Mouse (Mus musculus) thymus, postnatal 25 days (tissue): ENCODE measurements around the gene Slc27a4.

Experiments
- DNase-seq: peaks from one replicate; pipeline ENCODE4 v3.0.0; 2022

Gene Slc27a4

DNA sequence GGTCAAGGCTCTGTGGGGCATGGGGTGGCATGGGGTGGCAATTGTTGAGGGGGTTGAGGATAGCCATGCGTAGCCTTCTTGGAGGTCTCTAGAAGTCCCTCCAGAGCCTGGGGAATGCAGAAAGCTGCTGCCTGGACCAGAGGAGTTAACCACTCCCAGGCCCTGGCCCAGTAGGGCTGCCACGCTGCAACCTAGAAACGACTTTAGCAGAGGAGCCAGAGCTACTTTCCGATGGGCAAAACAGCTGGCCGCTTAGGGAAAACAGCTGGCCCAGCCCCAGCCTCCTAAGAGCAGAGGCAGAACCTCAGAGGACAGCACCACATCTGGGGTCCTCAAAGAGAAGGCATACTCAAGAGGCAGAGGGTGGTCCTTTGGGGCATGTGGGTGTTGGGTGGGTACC is 55.5 kb downstream of the Slc27a4 start:
- no peak for DNase-seq

DNA sequence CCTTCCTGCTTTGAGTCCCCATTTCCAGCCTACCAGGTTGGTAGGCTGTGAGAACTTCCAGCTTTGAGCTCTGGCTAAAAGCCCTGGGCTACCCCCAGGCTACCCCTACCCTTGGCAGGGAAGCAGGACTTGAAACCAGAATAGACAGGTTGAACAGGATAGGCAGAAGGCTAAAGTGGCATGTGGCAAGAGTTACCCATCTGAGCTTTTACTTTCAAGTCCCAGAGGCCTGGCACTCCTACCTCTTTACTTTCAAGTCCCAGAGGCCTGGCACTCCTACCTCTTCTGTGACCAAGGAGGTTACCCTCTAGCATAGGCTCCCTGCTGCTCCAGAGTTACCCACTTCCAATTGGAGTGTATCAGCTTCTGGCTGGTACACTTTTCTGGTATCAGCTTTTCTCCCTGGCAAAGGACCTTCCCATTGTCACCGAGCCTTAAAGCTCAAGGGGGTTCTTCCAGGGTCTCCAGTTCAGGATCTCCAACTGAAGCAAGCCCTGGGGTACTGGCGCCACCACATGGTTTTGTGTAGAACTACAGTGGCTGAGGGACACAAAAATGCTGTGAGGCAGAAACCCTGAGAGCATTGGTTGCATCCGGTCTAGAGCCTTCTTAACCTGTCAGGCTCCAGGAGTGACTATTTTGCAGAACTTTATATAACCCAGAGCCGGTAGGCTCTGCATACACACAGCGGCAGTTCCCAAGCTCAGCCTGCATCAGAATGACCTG is 56.5 kb downstream of the Slc27a4 start:
- DNase-seq: peak; percentile 66

DNA sequence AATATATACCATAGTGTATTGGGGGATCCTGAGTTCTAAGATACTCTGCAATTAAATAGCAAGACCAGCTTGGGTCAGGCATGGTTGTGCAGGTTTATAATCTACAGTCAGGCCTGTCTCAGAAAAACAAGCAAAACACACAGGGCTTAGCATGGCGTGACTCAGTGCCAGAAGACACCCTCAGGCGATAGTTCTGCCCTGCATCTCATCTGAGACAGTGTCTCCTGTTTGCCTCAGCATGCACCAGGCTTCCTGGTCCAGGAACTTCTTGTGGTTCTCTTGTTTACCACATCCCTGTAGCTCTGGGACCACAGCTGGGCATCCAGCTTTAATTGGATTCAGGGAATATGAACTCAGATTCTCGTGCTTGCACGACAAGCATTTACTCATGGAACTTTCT is 62.7 kb downstream of the Slc27a4 start:
- no peak for DNase-seq
